Mouse (Mus musculus) kidney, adult 2 months (tissue): Measurements from ENCODE around the gene Rragb.

ENCODE experiments used
- CTCF ChIP-seq: fragments of 200-500 bp; conservative IDR thresholded peaks from 2 replicates; pipeline ENCODE4 v1.5.1; 2011; ENCODE audit warnings: low read depth, mild to moderate bottlenecking, control low read depth, low read length, moderate library complexity, mixed read lengths; ENCODE audit not compliant: insufficient read depth, insufficient read length
- POLR2A ChIP-seq: fragments of 200-500 bp; IDR thresholded peaks from one replicate; pipeline ENCODE4 v1.6.1; 2011; ENCODE audit warnings: low read depth, low read length, control low read depth

GRCm38 (mm10) chrX:153118486-153118885, 21.3 kb upstream of the Rragb start, which contains the start of gene Foxr2:
- TF ChIP-seq POLR2A: no peak
- TF ChIP-seq CTCF: no peak
